In genomic region chr17:34654392-34654791, GRCm38 (mm10) we compare ENCODE assay signal across 14 mouse cellular contexts. TPM values are rescaled to one million over a fixed set of nuclear protein-coding genes. Genes with fewer than 3 reads are reported as not detected.
DNase-seq lines count a peak whose midpoint lies in the region; ATAC-seq and TF ChIP-seq lines count a peak whose summit lies in the region.
"Had no signal": no experiment of that assay in that cellular context is flagged by ENCODE, and none has a peak within 500 bp of the region (broad histone marks: within the 10 kb centered on the region; RNA-seq: fewer than 3 reads in every experiment).

No protein-coding gene starts in this region.

- no peaks in the 10 kb centered on the region for H3K9me3 ChIP-seq in midbrain, embryonic 15.5 days
- H3K9me3 ChIP-seq: lung, embryonic 15.5 days had no signal

- H3K27me3 ChIP-seq in heart, adult 2 months (ENCODE audit: control insufficient read depth, insufficient read depth, low read length), result no peaks in the 10 kb centered on the region
- 0 out of 2 replicates have a peak, but pooled peaks cover 5% of the 10 kb centered on the region for H3K27me3 ChIP-seq in midbrain, embryonic 15.5 days (replicated peaks)

- intact Hi-C loops in heart, adult 2 months (cut with DNase I), result loop anchor here (1.0 to 2.0 kb wide), 2 partner anchors 26 to 59 kb away; no protein-coding TSS in a partner anchor
- intact Hi-C loops in heart, postnatal 10 days (cut with DNase I), result loop anchor here (5.0 kb wide), 1 partner anchor 158 kb away; no protein-coding TSS in a partner anchor

- H3K4me3 ChIP-seq in heart, adult 2 months, result no peak overlapping the region
- H3K4me3 ChIP-seq in midbrain, embryonic 15.5 days, result no peak overlapping the region
- H3K4me3 ChIP-seq: lung, embryonic 15.5 days had no signal

- peaks cover 26% of the 10 kb centered on the region for H3K4me1 ChIP-seq in heart, adult 2 months (ENCODE audit: control insufficient read depth, insufficient read depth, low read length)
- no peaks in the 10 kb centered on the region for H3K4me1 ChIP-seq in midbrain, embryonic 15.5 days

- no peak for TF ChIP-seq EP300 in heart, adult 2 months (IDR thresholded peaks at IDR 0.05; ENCODE audit: insufficient read depth, low read depth, low read length)

- 76% methylated on average over 13 of the region's 13 CpGs for WGBS in heart, adult 2 months
- WGBS in midbrain, embryonic 15.5 days, result 96% methylated on average over 13 of the region's 13 CpGs

- H3K4me2 ChIP-seq in midbrain, embryonic 15.5 days, result no peak overlapping the region
- H3K4me2 ChIP-seq: lung, embryonic 15.5 days had no signal

- no peak for TF ChIP-seq POLR2A in heart, adult 2 months (IDR thresholded peaks at IDR 0.05; ENCODE audit: insufficient read depth, low read depth, low read length)

- TF ChIP-seq CTCF in heart, adult 2 months (IDR thresholded peaks at IDR 0.05), result no peak

- peak; percentile 45 for DNase-seq in adrenal gland, postnatal 14 days
- DNase-seq in adrenal gland, adult 18-20 months (ENCODE audit: low spot score in 2 of 2), result no peak
- DNase-seq in heart, adult 2 months, result peak in 1 of 2 experiments; percentile 54
- DNase-seq in heart, postnatal 10 days, result no peak
- peak; percentile 50 for DNase-seq in lung, postnatal 10 days
- DNase-seq in lung, postnatal 4 days, result no peak
- DNase-seq in layer of hippocampus, postnatal 36 days, result no peak

- H3K9ac ChIP-seq in heart, adult 2 months (ENCODE audit: low read depth, low read length), result no peak overlapping the region
- H3K9ac ChIP-seq in midbrain, embryonic 15.5 days, result no peak overlapping the region
- H3K9ac ChIP-seq: forebrain, postnatal 0 days; lung, embryonic 15.5 days had no signal

- no peak for ATAC-seq in midbrain, embryonic 15.5 days (replicated peaks)

- peak overlapping the region; percentile 83 for H3K27ac ChIP-seq in heart, adult 2 months
- H3K27ac ChIP-seq in midbrain, embryonic 15.5 days, result no peak overlapping the region

- no peaks in the 10 kb centered on the region for H3K36me3 ChIP-seq in heart, adult 2 months (ENCODE audit: control insufficient read depth, insufficient read depth, low read length)
- peaks cover 27% of the 10 kb centered on the region; the same call in 1 of the 2 replicates for H3K36me3 ChIP-seq in midbrain, embryonic 15.5 days (replicated peaks)

- H3K79me2 ChIP-seq in heart, adult 2 months (replicated peaks; ENCODE audit: control insufficient read depth, insufficient read depth, low read length), result no peaks in the 10 kb centered on the region

RNA-seq across cellular contexts. Expression of gene Atf6b, which starts 7.4 kb away (rescaled TPM):
- 43.5 and 52.1 TPM in 2 replicates for total RNA-seq in adrenal gland, postnatal 14 days (2021)
- total RNA-seq in adrenal gland, adult 18-20 months (2021), result 10 to 100 TPM; 46.5 to 48.6 TPM
- total RNA-seq in heart, adult 2 months (2021), result 10 to 100 TPM; 15.3 to 18.4 TPM
- polyA plus RNA-seq in heart, adult 2 months (2012; rRNA removed), result 25.3 and 27.4 TPM in 2 replicates
- total RNA-seq in heart, postnatal 10 days (2021), result 10 to 100 TPM; 19.0 to 19.3 TPM
- 123 and 125 TPM in 2 replicates for polyA plus RNA-seq in midbrain, embryonic 15.5 days (2015; fragmentation: Nextera tagmentation; extraction: Ambion mirVana)
- 100 to 1,000 TPM in 1 of 2 experiments, 10 to 100 TPM in 1; 89.9 to 101 TPM for total RNA-seq in layer of hippocampus, postnatal 36 days (2021)

RNA-seq across cellular contexts. Expression of gene Fkbpl, which starts 9.8 kb away (rescaled TPM):
- 11.5 and 12.5 TPM in 2 replicates for total RNA-seq in adrenal gland, postnatal 14 days (2021)
- total RNA-seq in adrenal gland, adult 18-20 months (2021), result 10 to 100 TPM; 12.8 to 17.5 TPM
- 1 to 10 TPM; 7.9 TPM for total RNA-seq in heart, adult 2 months (2021)
- 4.0 and 8.8 TPM in 2 replicates for polyA plus RNA-seq in heart, adult 2 months (2012; rRNA removed)
- 1 to 10 TPM; 8.5 to 9.9 TPM for total RNA-seq in heart, postnatal 10 days (2021)
- 14.6 and 16.0 TPM in 2 replicates for polyA plus RNA-seq in midbrain, embryonic 15.5 days (2015; fragmentation: Nextera tagmentation; extraction: Ambion mirVana)
- 10 to 100 TPM; 17.9 to 18.0 TPM for total RNA-seq in layer of hippocampus, postnatal 36 days (2021)

RNA-seq across cellular contexts. Expression of gene Tnxb, which starts 15.9 kb away (rescaled TPM):
- 39.8 and 41.0 TPM in 2 replicates for total RNA-seq in adrenal gland, postnatal 14 days (2021)
- 10 to 100 TPM; 19.8 to 25.2 TPM for total RNA-seq in adrenal gland, adult 18-20 months (2021)
- total RNA-seq in heart, adult 2 months (2021), result 10 to 100 TPM; 28.5 to 28.8 TPM
- 27.3 and 32.7 TPM in 2 replicates for polyA plus RNA-seq in heart, adult 2 months (2012; rRNA removed)
- 10 to 100 TPM; 63.9 to 66.5 TPM for total RNA-seq in heart, postnatal 10 days (2021)
- 0.18 and 0.24 TPM in 2 replicates for polyA plus RNA-seq in midbrain, embryonic 15.5 days (2015; fragmentation: Nextera tagmentation; extraction: Ambion mirVana)
- total RNA-seq in layer of hippocampus, postnatal 36 days (2021), result 10 to 100 TPM in 1 of 2 experiments, 1 to 10 TPM in 1; 9.9 to 10.7 TPM
- total RNA-seq: granulocyte monocyte progenitor cell, adult 5-6 weeks; megakaryocyte-erythroid progenitor cell, adult 5-6 weeks; monocyte, adult 5-6 weeks had no signal

RNA-seq across cellular contexts. Expression of gene Prrt1, which starts 25.1 kb away (rescaled TPM):
- total RNA-seq in adrenal gland, postnatal 14 days (2021), result 8.7 and 12.4 TPM in 2 replicates
- 10 to 100 TPM; 10.4 to 17.9 TPM for total RNA-seq in adrenal gland, adult 18-20 months (2021)
- total RNA-seq in heart, adult 2 months (2021), result 1 to 10 TPM in 1 of 2 experiments, under 1 TPM in 1; 0.86 to 1.4 TPM
- 2.7 and 7.0 TPM in 2 replicates for polyA plus RNA-seq in heart, adult 2 months (2012; rRNA removed)
- total RNA-seq in heart, postnatal 10 days (2021), result 1 to 10 TPM in 1 of 2 experiments, under 1 TPM in 1; 0.89 to 1.2 TPM
- 10.7 and 10.8 TPM in 2 replicates for polyA plus RNA-seq in midbrain, embryonic 15.5 days (2015; fragmentation: Nextera tagmentation; extraction: Ambion mirVana)
- 100 to 1,000 TPM; 317 to 352 TPM for total RNA-seq in layer of hippocampus, postnatal 36 days (2021)
- total RNA-seq: liver, adult 2 months had no signal

RNA-seq across cellular contexts. Expression of gene Ppt2, which starts 26.1 kb away (rescaled TPM):
- 49.7 and 50.0 TPM in 2 replicates for total RNA-seq in adrenal gland, postnatal 14 days (2021)
- total RNA-seq in adrenal gland, adult 18-20 months (2021), result 10 to 100 TPM; 56.9 to 71.5 TPM
- total RNA-seq in heart, adult 2 months (2021), result 10 to 100 TPM; 53.0 to 63.9 TPM
- polyA plus RNA-seq in heart, adult 2 months (2012; rRNA removed), result 50.5 and 55.7 TPM in 2 replicates
- total RNA-seq in heart, postnatal 10 days (2021), result 10 to 100 TPM; 39.0 to 45.7 TPM
- polyA plus RNA-seq in midbrain, embryonic 15.5 days (2015; fragmentation: Nextera tagmentation; extraction: Ambion mirVana), result 20.0 and 20.9 TPM in 2 replicates
- total RNA-seq in layer of hippocampus, postnatal 36 days (2021), result 10 to 100 TPM; 44.4 to 50.8 TPM

Comparison
In these comparisons a context has a peak if more than half of its experiments do, and no peak if none do; other contexts are left out.
1. DNase-seq: peak in adrenal gland, postnatal 14 days (single experiment) and lung, postnatal 10 days (single experiment); none in adrenal gland, adult 18-20 months (0 of 2), heart, postnatal 10 days (0 of 2), lung, postnatal 4 days (0 of 2) and layer of hippocampus, postnatal 36 days (0 of 2).